Mouse (Mus musculus) left cerebral cortex, adult 18-20 months (tissue): ENCODE results near the gene Pigc. TPM values are rescaled to one million over a fixed set of nuclear protein-coding genes. Genes with fewer than 3 reads are reported as not detected.

Experiments used
- DNase-seq, 2 experiments: peaks; one replicate each; pipeline ENCODE4 v3.0.0; 2021 to 2022; ENCODE audit warnings: low spot score in 2 of 2, mixed read lengths in 1 of 2
- long read RNA-seq, 2 experiments: library from polyadenylated mRNA; stranded (forward); transcript quantifications; one replicate each; pipeline ENCODE4 v2.0.0; 2021
- total RNA-seq, 2 experiments: library from RNA; stranded (reverse); gene quantifications; 2 replicates each; pipeline ENCODE4 v1.2.3; 2021

Gene Pigc
- 10 to 100 TPM; 10.8 to 17.3 TPM for total RNA-seq
- long read RNA-seq, experiment 1, full-length matches to known transcripts = 19 of 20 reads
- long read RNA-seq, experiment 1, partial matches to known transcripts = 0 of 20 reads
- long read RNA-seq, experiment 1, other reads (novel, unspliced or antisense) = 1 of 20 reads
- long read RNA-seq, experiment 2, full-length matches to known transcripts = 5 of 6 reads
- long read RNA-seq, experiment 2, partial matches to known transcripts = 0 of 6 reads
- long read RNA-seq, experiment 2, other reads (novel, unspliced or antisense) = 1 of 6 reads

DNA sequence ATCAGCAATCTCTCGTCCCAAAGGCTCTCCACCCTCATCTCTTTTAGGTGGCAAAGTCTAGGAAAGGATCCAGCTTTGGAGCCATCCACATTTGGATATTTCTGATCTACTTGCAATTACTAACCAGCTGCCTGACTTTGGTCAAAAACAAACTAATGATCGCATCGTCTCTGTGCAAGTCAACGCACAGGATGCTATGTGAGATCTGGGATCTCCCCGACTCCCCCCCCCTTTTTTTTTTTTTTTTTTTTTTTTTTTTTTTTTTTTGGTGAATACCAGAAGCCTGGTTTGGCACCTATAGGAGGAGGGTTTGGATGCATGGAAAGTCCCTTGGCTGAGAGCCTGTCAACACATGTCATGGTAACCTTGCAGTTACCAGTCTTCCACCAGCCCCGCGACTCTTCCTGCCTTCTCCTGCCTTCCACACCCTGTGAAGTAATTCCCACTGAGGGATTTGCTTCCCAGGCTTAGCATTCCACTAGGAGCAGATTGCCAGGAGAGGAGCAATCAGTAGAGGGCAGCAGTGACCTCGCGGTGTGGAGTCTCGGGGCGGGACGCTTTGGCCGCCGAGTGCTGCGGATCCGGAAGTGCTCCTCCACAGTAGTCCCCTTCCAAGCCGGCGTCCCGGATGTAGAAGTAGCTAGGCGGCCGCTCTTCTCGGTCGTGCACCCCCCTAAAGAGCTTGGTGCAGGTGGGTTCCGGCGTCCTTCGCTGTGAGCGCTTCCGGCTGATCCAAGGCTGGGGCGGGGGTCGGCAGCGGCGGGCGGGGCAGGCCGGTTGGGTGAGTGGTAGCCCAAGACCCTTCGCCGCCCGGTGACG, at the start of gene Pigc:
Pigc (plus strand) TSS at position 598 of the 819 bp plus-strand sequence.
- DNase-seq = peak; percentile 93 to 94

DNA sequence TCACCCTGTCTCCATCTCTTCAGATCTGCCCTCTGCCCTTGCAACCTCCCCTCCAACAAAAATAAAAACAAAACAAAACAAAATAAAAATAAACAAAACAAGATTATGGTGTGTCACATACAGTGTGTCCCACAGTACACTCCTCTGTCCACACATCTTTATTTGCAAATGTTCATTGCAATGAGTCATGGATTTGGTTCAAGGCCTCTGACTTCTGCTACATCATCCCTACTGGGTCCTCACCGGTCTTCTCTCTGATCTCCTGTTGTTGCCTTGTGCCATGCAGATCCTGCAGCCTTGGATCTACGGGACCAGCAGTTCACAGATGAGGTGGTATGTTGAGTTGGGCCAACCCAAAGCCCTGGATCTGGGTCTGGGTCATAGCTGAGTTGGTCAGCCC, 49.4 kb upstream of the Pigc start:
- DNase-seq = no peak

DNA sequence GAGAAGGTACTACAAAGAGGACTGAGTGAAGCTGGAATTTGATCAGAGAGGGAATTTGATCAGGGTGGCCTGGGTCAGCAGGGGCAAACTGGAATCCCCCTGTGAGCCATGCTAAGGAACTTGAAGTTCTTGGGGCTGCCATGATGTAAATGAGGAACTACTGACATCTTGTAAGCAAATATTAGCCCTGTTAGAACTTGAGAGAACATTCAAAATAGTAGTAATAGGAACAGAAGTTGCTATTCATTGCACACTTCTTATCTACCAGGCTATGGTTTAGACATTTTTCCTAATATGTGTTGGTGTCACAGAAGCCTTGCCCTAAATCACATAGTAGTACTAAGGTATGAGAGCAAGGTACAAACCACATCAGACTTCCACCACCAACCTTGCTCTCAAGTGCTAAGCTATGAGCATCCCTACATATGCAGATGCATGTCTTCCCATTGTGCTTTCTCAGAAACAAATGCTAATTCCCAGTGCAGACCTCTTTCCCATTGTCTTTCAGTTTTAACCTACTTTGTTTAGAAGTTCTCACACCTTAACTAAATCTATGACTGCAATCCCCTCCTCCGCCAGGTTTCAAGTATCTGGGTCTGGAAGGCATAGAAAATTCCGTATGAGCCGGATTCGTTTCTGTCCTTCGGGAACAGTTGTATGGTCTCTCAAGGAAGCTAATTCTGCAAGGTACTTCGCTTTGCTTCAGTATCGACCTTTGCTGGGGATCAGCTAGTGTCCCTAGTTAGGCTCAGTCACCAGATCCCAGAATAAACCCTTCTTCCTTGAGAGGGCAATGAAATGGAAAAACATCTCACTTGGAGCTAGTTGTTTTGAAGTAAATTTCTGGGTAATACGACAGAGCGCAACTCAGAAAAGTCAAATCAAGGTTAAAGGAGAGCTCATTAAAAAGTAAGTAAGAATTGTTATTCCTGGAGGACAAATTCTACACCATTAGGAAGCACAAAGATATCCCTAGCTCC, 48.2 kb upstream of the Pigc start:
- DNase-seq = no peak

DNA sequence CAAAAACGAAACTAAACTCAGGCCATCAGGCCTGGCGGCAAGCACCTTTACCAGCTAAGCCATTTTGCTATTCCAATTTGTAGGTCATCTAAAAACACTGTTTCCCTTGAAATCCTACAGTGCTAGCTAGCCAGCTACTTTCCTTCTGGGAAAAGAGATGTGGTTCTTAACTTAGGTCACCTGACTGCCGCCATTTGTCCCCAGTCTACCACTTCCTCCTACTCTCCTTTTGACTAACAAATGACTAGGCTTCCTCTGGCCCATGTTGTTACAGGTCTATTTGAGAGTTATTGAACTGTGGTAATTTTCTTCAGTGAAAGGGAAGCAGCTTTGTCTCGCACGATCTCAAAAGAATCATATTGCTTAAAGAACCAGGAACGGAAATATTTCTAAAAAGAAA, 47.1 kb upstream of the Pigc start:
- DNase-seq = no peak

DNA sequence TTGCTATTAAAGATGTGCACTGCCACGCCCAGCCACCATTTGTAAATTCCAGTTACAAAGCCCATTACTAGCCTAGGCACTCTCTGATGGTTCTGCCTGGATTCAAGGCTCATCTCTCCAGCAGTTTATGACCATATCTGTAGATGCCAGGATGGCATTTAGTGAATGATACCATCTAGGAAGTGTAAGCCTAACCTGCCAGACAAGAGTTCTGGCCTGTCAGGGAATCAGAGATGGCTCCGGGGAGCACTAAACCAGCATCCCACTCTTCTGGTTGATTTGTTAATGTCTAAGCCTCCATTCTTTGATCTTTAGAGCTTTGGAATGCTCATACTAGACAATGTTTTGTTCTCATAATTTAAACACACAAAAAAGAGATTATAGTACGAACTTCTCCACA, 44.7 kb upstream of the Pigc start:
- no peak for DNase-seq

DNA sequence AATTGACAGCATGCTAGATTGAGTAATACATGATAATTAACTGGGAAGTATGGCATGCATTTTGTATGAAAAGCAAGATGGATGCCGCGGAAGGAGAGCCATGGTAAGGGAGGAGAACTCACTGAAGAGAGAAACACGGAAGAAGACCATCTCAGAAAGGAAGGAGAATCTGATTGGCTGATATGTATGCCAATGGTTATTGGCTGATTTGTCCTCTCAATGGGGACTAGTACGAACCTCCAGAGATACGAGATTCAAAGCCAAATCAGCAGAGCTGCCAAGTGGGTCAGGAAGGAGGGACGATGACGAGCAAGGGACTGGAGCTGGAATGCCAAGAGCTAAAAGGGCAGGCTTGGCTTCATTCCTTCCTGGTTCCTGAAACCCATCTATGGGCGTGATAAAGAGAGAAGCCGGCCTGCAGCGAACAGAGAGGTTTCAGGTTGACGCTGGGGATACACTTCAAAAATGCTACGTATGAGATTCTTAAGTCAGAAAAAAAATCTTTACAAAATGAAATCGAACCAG, 43.6 kb upstream of the Pigc start:
- DNase-seq = peak in 1 of 2 experiments; percentile 3

DNA sequence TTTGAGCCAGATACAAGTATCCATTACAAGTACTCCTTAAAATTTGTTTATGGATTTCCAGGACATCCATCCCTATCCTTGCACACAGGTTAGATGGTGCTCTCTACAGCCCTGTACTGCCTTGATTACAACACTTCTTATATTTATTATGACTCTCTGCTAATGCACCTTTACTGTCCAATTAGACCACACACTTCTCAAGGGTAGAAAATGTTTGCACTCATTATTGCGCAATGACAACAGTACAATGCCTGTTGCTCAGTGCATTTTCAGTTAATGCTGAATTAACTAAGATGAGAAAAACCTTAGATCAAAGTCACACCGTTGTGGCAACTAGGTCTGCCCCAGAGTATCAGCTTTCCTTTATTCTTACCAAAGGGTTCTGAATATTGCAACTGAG, 41.0 kb upstream of the Pigc start:
- no peak for DNase-seq

DNA sequence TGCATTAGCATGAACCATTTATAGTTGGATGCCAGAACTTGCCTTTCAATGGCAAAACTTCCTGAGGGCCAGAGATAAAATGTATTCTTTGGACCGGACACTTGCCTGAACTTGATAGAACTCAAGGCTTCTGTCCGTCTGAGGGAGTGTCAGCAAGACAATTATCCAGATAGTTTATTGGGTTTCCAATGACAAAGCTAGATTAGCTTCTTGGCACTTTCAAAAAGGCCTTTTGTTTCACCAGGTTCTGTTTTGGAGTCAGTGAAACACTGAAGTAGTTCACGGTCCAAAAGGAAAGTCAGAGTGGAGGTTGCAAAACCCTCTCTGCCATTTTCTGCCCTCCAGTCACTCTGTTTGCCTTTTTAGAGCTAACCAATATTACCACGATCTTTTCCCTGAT, 37.7 kb upstream of the Pigc start:
- no peak for DNase-seq

DNA sequence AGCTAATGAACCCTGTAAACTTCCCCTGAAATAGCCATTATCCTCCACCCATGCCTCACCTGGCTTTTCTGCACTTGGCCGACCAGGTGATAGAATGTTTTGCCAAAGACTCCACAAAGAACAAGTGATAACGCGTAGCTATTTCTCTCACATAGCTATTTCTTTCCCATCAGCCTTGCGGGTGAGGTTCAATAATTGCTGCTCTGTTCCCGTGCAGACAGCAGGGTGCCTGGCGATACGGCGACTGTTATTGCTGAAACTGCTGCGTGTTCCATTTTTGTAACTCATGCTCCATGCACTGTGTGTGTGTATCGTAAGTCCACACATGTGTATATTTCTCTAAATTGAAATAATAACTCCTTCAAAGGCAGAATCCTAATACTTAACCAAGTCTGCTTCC, 37.2 kb upstream of the Pigc start:
- no peak for DNase-seq

DNA sequence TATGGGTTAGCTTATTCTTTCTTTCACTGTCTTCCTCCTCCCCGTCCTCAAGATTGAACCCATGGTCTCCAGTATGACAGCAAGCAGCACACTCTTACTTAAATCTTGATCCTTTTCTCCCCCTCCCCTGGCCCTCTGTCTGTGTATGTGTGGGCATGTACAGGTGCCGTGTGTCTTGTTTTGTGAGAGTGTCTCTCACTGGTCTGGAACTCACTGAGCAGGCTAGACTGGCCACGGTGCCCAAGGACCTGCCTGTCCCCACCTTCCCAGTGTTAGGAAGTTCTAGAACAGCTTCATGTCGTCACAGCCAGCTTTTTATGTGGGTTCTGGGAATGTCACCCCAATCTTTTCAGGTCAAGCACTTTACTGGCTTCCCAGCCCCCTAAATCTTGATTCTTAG, 36.7 kb upstream of the Pigc start:
- DNase-seq = no peak

DNA sequence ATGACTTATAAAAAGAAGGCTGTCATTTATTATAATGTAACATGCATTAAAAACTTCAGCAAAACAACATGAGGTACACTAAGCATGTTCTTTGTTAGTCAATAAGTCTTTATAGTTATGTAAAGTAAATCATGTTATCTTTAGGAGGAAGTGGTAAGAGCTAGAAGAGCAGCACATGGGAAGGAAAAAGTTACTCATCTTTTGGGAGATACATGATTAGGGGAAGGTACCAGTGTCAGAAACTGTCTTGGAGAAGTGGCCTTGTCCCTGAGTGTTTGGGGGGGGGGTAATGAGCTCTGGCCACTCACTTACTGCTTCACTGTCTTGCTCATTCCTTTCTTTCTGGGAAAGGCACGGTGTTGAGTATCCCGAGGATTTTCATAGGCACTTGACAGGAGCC, 26.9 kb upstream of the Pigc start:
- DNase-seq = no peak

DNA sequence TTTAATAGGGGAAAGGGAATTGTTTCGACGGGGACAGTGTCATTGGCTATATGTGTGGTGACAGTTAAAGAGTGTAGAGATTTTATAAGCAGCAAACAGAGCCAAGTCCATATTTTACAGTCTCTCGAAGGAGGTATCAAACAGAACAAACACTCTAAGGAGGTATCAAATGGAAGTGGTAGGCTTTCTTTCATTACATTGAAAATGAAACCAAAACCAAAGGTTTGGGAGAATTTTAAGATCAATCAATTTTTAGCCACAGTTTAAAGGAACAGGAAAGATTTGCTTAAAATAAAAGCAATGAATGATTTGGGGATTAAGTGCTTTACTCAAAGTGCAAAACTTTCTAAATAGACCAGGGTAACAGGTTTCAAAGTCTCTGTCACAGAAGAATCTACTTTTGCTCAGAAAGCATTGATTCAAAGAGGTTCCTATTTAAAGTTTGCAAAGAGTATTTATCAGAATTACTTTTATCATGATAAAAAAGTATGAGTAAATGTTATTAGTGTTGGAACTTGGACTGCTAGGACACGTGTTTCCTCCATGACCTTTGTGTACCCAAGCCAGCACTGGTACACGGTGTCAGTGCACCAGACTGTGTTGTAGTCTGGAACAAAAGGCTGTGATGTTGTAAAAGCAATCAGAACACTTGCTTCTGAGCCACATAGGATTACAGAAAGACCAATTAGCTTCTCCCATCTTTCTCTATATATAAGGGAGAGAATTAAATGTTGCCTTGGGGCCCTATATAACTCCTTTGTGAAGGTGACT, 17.8 kb upstream of the Pigc start:
- no peak for DNase-seq

DNA sequence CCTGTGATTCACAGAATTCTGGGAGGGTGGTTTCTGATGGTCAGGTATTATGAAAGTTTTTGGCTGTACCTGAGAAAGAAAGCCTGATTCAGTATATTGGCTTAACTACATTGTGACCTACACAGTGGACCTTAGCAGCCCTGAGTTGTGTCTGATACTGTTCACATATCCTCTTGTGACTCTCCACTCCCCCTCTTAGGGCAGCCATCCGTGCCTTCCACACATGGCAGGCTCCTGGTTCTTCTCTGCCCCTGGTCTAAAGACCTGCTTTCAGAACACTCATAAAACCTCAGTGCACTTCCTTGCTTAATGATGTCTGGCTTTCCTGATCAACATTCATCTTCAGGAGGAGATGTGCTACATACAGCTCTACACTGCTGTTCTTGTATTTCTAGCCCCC, 16.4 kb upstream of the Pigc start:
- DNase-seq = no peak

DNA sequence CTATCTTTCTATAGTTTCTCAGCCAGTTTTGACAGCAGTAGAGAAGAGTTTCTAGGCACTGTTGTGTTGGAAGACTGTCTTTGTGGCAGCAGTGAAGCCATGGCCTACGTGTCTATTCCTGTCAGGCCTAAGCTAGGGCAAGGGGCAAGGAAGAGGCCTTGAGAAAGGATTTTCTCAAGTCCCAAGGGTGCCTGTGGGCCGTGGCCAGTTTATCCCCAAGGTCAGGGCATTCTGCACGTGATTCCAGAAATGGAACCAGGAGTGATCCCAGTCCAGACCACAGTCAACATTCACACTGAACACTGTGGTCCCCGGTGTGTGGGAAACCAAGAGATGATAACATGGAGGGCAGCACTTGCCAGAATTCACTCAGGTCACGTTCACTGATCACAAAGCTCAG, 13.1 kb upstream of the Pigc start:
- no peak for DNase-seq

DNA sequence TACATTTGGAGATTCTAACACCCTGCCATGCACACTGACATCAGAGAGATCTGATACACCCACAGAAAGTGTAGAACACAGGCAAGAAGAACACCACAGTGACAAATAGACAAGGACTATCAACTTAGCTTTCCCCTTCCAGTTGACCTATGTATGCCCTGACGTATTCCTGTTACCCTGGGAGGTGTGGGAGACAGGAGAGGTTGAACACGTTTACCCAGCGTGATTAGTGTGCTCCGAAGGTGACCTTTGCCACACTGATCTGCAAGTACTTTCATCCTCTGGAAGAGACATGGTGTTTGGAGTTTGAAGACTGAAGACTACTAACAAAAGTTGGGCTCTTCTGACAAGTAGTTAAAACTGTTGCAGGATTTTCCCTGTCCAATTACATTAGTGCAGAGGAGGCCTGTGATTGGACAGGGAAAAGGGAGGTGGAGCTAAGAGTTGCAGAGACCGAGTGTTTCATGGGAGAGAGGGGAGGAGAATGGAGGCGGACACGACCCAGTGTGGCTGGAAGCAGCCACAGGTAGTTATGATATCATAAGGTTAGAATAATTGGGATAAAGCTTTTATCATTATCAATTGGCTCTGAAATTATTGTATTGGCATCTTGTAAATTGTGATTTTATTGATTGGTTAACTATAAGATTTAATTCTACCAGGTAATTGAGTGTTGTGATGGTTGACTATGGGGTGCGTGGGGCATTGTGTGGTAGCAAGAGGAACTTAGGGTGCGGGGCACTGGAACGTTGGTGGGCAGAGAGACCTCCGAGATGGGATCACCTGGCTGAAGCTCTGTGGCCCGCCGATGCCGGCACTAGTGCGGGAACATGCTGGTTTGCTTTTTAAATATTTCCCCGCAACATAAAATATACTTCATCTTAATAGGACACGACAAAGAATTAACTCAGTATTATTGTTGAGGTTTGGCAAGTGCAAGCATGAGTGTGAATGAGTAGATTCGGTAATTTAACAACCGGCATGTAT, 10.7 kb upstream of the Pigc start:
- DNase-seq = no peak

DNA sequence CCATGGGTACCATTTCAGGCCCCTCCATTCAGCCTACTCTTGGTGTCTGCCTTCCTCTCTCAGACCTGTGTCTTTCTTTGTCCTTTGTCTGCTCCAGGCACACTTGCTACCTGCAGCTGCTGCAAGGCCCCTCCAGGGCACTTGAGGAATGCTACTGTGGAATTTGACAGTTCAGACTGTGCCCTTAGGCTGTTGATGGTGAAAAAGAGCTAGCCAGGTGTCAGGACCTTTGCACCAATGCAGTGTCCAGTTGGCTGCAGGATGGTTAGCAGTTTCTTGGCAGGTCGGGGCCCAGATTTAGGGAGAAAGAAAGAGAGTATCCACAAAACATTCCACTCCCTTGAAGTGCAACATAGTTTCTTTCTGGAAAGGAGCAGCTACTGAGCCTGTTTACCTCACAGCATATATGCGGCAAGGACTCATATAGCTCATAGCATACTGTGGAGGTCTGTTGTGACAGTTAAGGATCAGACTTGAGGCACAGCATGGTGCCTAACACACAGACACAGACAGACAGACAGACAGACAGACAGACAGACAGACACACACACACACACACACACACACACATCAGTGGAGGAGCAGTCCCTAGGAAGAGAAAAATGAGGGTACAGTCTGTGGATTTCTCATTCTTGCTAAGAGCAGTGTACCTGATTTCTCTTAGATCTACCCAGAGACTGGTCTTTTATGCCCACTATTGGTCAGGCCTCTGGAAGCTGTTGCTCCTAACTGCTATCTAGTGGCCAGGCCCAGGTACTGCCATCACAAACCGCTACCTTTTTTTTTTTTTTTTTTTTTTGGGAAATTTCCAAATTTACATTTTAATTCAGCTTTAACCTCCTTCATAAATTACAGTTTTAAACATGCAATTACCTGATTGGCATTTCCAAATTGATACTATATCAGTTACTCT, 6.3 kb upstream of the Pigc start:
- DNase-seq = no peak

DNA sequence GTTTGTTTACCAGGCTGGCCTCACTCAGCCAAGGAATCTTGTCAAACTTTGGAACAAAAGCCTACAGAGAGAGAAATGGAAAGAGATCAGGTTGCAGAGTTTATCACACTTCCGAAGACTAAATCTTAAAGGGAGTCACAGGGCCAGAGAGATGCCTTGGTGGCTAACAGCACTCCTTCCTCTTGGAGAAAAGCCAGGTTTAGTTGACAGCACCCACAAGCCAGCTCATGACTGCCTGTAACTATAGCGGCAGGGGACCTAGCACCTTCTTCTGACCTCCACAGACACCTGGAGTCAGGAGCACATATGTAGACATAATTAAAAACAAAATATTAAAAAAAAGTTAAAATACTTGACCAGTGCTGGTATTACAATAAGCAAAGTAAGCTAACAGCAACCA, 1.1 kb upstream of the Pigc start:
- DNase-seq = no peak

DNA sequence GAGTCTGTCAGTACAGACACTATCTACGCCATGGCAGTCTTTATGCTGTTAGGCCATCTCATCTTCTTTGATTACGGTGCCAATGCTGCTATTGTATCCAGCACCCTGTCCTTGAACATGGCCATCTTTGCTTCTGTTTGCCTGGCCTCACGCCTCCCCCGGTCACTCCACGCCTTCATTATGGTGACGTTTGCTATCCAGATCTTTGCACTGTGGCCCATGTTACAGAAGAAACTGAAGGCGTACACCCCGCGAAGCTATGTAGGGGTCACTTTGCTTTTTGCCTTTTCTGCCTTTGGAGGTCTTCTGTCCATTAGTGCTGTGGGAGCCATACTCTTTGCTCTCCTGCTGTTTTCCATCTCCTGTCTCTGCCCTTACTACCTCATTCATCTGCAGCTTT, 1.9 kb downstream of the Pigc start:
- no peak for DNase-seq
